Mouse (Mus musculus): Measurements from ENCODE around the gene Ttbk2.

DNA sequence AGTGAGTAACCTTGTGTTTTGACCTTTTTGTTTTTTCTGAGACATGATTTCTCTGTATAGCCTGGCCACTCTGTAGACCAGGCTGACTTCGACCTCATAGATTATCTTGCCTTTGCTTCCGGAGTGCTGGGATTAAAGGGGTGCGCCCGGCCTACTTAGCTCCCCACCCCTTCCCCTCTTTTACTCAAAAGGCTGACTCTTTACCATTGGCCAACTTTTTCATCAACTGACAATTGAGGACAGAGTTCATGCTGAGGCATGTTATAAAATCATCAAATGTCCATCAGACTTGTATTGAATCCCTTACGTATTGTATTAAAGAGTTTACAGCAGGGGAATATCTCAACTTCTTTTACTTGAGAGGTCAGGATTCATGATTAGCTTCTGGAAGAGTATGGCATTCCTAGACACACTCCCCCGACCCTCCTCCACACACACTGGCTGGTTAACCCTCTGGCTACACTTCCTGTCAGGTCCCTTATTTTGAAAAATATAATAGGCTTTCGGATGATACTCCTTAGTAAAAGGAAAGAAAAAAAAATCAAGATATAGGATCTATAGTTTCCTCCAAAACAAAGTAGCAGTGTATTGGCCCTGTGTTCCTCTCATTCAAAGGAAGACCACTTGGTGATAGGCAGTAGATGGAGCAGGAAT is 118.4 kb downstream of the Ttbk2 start:
- no peak for TF ChIP-seq POLR2A (IDR thresholded peaks at IDR 0.05; ENCODE audit: borderline replicate concordance, control insufficient read depth, low read depth, low read length)
- TF ChIP-seq CTCF (IDR thresholded peaks at IDR 0.05; ENCODE audit: control insufficient read depth, insufficient read depth, low read length), result no peak

All from bone marrow, adult 2 months (tissue).